In the genomic region with DNA sequence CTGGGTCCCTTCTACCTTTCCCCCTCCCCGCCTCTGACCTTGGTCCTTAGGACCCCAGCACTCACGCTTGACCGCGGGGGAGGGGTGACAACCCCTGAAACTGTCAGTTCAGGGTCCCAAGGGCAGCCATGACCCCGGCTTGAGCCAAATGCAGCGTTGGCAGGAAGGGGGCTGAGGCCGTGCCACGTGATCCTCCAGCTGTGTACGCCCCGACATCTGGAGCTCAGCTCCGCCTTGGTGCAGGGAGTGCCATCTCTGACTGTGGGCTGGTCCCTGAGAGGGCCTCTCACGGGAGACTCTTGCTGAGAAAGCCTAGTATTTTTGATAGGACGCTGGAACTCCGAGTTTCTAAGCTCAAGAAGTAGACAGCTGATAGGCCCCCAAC, we compare ENCODE assay signal across 8 mouse cellular contexts. TPM values are rescaled to one million over a fixed set of nuclear protein-coding genes. Genes with fewer than 3 reads are reported as not detected.
DNase-seq lines count a peak whose midpoint lies in the region; ATAC-seq and TF ChIP-seq lines count a peak whose summit lies in the region.

Gene B3gnt9, minus strand, starts transcription at position 188 of the 385 bp plus-strand sequence.

- no peak for TF ChIP-seq CTCF in G1E (IDR thresholded peaks at IDR 0.05; ENCODE audit: low read depth, low read length)
- no peak for TF ChIP-seq CTCF in small intestine, adult 2 months (IDR thresholded peaks at IDR 0.05; ENCODE audit: extremely low read depth, insufficient read length, insufficient replicate concordance, low read depth, low read length)

- H3K4me3 ChIP-seq in G1E (ENCODE audit: low read depth, low read length), result peak within 1 kb of the TSS; percentile 79
- H3K4me3 ChIP-seq in embryonic facial prominence, embryonic 15.5 days (replicated peaks), result peak within 1 kb of the TSS; percentile 67
- peak within 1 kb of the TSS; percentile 75 for H3K4me3 ChIP-seq in heart, embryonic 13.5 days
- peak within 1 kb of the TSS; percentile 71 for H3K4me3 ChIP-seq in kidney, embryonic 15.5 days (replicated peaks)
- H3K4me3 ChIP-seq in small intestine, adult 2 months (ENCODE audit: low read depth, low read length), result peak within 1 kb of the TSS; percentile 75

- H3K4me1 ChIP-seq in G1E (ENCODE audit: insufficient read depth, low read depth, low read length), result peaks cover 41% of the 10 kb centered on the region
- peaks cover 43% of the 10 kb centered on the region for H3K4me1 ChIP-seq in embryonic facial prominence, embryonic 15.5 days
- H3K4me1 ChIP-seq in heart, embryonic 13.5 days, result peaks cover 45% of the 10 kb centered on the region
- H3K4me1 ChIP-seq in kidney, embryonic 15.5 days, result peaks cover 39% of the 10 kb centered on the region
- peaks cover 21% of the 10 kb centered on the region for H3K4me1 ChIP-seq in small intestine, adult 2 months (ENCODE audit: control insufficient read depth, insufficient read depth, insufficient read length, low read length)

- ATAC-seq in G1E (ENCODE audit: extremely low read depth, insufficient number of reproducible peaks, low FRiP score, poor library complexity, severe bottlenecking), result peak; percentile 76
- peak; percentile 86 for ATAC-seq in embryonic facial prominence, embryonic 15.5 days (ENCODE audit: insufficient number of reproducible peaks, low FRiP score, low TSS enrichment, low read depth)
- peak; percentile 35; the same call in 1 of the 2 replicates for ATAC-seq in heart, embryonic 13.5 days (ENCODE audit: extremely low read depth, insufficient number of reproducible peaks, low FRiP score, low TSS enrichment)
- peak; percentile 72 for ATAC-seq in kidney, embryonic 15.5 days (replicated peaks; ENCODE audit: low FRiP score)

- H3K36me3 ChIP-seq in G1E (replicated peaks), result peaks cover 67% of the 10 kb centered on the region
- H3K36me3 ChIP-seq in embryonic facial prominence, embryonic 15.5 days, result peaks cover 33% of the 10 kb centered on the region
- peaks cover 36% of the 10 kb centered on the region for H3K36me3 ChIP-seq in heart, embryonic 13.5 days
- peaks cover 31% of the 10 kb centered on the region for H3K36me3 ChIP-seq in kidney, embryonic 15.5 days
- peaks cover 30% of the 10 kb centered on the region for H3K36me3 ChIP-seq in small intestine, adult 2 months (ENCODE audit: control insufficient read depth, insufficient read depth, low read length)

- no peaks in the 10 kb centered on the region for H3K9me3 ChIP-seq in G1E (replicated peaks)
- H3K9me3 ChIP-seq in embryonic facial prominence, embryonic 15.5 days (replicated peaks), result no peaks in the 10 kb centered on the region
- no peaks in the 10 kb centered on the region for H3K9me3 ChIP-seq in heart, embryonic 13.5 days
- H3K9me3 ChIP-seq in kidney, embryonic 15.5 days (replicated peaks), result no peaks in the 10 kb centered on the region

- H3K27me3 ChIP-seq in G1E (ENCODE audit: insufficient read depth, low read length), result no peaks in the 10 kb centered on the region
- peaks cover 26% of the 10 kb centered on the region for H3K27me3 ChIP-seq in embryonic facial prominence, embryonic 15.5 days
- peaks cover 42% of the 10 kb centered on the region for H3K27me3 ChIP-seq in heart, embryonic 13.5 days (replicated peaks)
- peaks cover 49% of the 10 kb centered on the region for H3K27me3 ChIP-seq in kidney, embryonic 15.5 days
- no peaks in the 10 kb centered on the region for H3K27me3 ChIP-seq in small intestine, adult 2 months (ENCODE audit: control insufficient read depth, insufficient read depth, low read length)

- peak within 1 kb of the TSS; percentile 92 for H3K4me2 ChIP-seq in embryonic facial prominence, embryonic 15.5 days (replicated peaks)
- H3K4me2 ChIP-seq in heart, embryonic 13.5 days, result peak within 1 kb of the TSS; percentile 100
- peak within 1 kb of the TSS; percentile 100 for H3K4me2 ChIP-seq in kidney, embryonic 15.5 days

- peak within 1 kb of the TSS; percentile 95 for H3K27ac ChIP-seq in embryonic facial prominence, embryonic 15.5 days (replicated peaks)
- peak within 1 kb of the TSS; percentile 83 for H3K27ac ChIP-seq in heart, embryonic 13.5 days (replicated peaks)
- H3K27ac ChIP-seq in kidney, embryonic 15.5 days, result peak within 1 kb of the TSS; percentile 85
- H3K27ac ChIP-seq in small intestine, adult 2 months (ENCODE audit: insufficient read depth, low read depth, low read length), result peak within 1 kb of the TSS; percentile 40; the same call in 1 of the 2 replicates

- under 1% methylated on average over 14 of the region's 14 CpGs for WGBS in embryonic facial prominence, embryonic 15.5 days
- WGBS in heart, embryonic 13.5 days, result 2% methylated on average over 14 of the region's 14 CpGs
- WGBS in kidney, embryonic 15.5 days, result under 1% methylated on average over 14 of the region's 14 CpGs
- WGBS in small intestine, adult 2 months, result 2% methylated on average over 14 of the region's 14 CpGs

- peak within 1 kb of the TSS; percentile 73 for H3K9ac ChIP-seq in embryonic facial prominence, embryonic 15.5 days
- H3K9ac ChIP-seq in heart, embryonic 13.5 days, result peak within 1 kb of the TSS; percentile 89
- peak within 1 kb of the TSS; percentile 65 for H3K9ac ChIP-seq in kidney, embryonic 15.5 days

- DNase-seq in 3T3-L1 (ENCODE audit: low read depth, low spot score) (peak; percentile 98), G1E (ENCODE audit: low spot score) (peak; percentile 75)
- peak; percentile 70 for DNase-seq in lung, postnatal 14 days
- DNase-seq in frontal cortex, postnatal 25 days (ENCODE audit: low spot score in 2 of 2), result no peak

- no peak for TF ChIP-seq POLR2A in small intestine, adult 2 months (IDR thresholded peaks at IDR 0.05; ENCODE audit: low read depth, low read length)

RNA-seq across cellular contexts. Expression of gene B3gnt9, which starts in this region (rescaled TPM):
- total RNA-seq in G1E (2014; fragmentation: Nextera tagmentation) (4.8 and 5.9 TPM in 2 replicates), G1E (2017) (6.2 and 7.4 TPM in 2 replicates)
- 4.4 and 7.0 TPM in 2 replicates for polyA plus RNA-seq in G1E (2012)
- 45.5 and 49.2 TPM in 2 replicates for polyA plus RNA-seq in embryonic facial prominence, embryonic 15.5 days (2015; fragmentation: Nextera tagmentation; extraction: Ambion mirVana)
- 11.8 and 14.5 TPM in 2 replicates for polyA plus RNA-seq in heart, embryonic 13.5 days (2015; fragmentation: Nextera tagmentation; extraction: Ambion mirVana)
- 9.6 and 13.5 TPM in 2 replicates for polyA plus RNA-seq in kidney, embryonic 15.5 days (2015; fragmentation: Nextera tagmentation; extraction: Ambion mirVana)
- 8.6 and 13.8 TPM in 2 replicates for polyA plus RNA-seq in small intestine, adult 2 months (2012; rRNA removed)

Comparison
In these comparisons a context has a peak if more than half of its experiments do, and no peak if none do; other contexts are left out.
1. DNase-seq: peak in 3T3-L1 (single experiment), G1E (single experiment) and lung, postnatal 14 days (single experiment); none in frontal cortex, postnatal 25 days (0 of 2).
2. ATAC-seq: peak in every context shown above with its lines; median percentile 86 in embryonic facial prominence, embryonic 15.5 days; 76 in G1E; 72 in kidney, embryonic 15.5 days; 35 in heart, embryonic 13.5 days.
3. H3K27ac ChIP-seq: peak in every context shown above with its lines; median percentile 95 in embryonic facial prominence, embryonic 15.5 days; 85 in kidney, embryonic 15.5 days; 83 in heart, embryonic 13.5 days; 40 in small intestine, adult 2 months.
4. Peak in every context shown above with its lines, with median percentiles within 50 percentile points of each other: H3K4me3 ChIP-seq, H3K4me2 ChIP-seq and H3K9ac ChIP-seq.